Comparison of ENCODE assay signal across 34 mouse cellular contexts in the genomic region with DNA sequence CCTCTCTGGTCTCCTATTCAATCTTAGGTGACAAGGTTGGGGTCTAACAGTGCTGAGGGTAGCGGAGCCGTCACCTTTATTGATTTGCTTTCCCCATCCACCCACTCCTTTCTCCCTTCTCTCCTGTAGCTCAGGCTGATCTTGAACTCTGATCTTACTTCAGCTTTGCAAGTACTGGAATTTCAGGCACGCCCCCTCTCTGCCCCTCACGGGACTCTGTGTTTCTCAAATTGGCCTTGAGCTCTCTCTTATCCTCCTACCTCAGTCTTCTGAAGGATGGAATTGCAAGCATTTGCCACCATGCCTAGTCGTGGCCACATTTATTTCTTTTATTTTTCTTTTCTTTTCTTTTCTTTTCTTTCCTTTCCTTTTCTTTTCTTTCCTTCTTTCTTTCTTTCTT. TPM values are rescaled to one million over a fixed set of nuclear protein-coding genes. Genes with fewer than 3 reads are reported as not detected.
DNase-seq lines count a peak whose midpoint lies in the region; ATAC-seq and TF ChIP-seq lines count a peak whose summit lies in the region.
"Had no signal": no experiment of that assay in that cellular context is flagged by ENCODE, and none has a peak within 500 bp of the region (broad histone marks: within the 10 kb centered on the region; RNA-seq: fewer than 3 reads in every experiment).

No protein-coding gene starts in this region.

- no peaks in the 10 kb centered on the region for H3K36me3 ChIP-seq in spleen, adult 2 months (ENCODE audit: control insufficient read depth, insufficient read depth, low read length)
- H3K36me3 ChIP-seq in liver, embryonic 15.5 days (replicated peaks) = no peaks in the 10 kb centered on the region
- H3K36me3 ChIP-seq: embryonic facial prominence, embryonic 10.5 days; embryonic facial prominence, embryonic 13.5 days; heart, embryonic 12.5 days; heart, embryonic 15.5 days; hindbrain, embryonic 10.5 days; hindbrain, embryonic 13.5 days had no signal

- H3K9me3 ChIP-seq in liver, embryonic 15.5 days (replicated peaks) = no peaks in the 10 kb centered on the region
- H3K9me3 ChIP-seq: embryonic facial prominence, embryonic 10.5 days; embryonic facial prominence, embryonic 13.5 days; forebrain, embryonic 13.5 days; heart, embryonic 15.5 days had no signal

- H3K9ac ChIP-seq in liver, embryonic 15.5 days = no peak overlapping the region
- H3K9ac ChIP-seq: embryonic facial prominence, embryonic 13.5 days; forebrain, embryonic 13.5 days; heart, embryonic 12.5 days; heart, embryonic 15.5 days; hindbrain, embryonic 13.5 days had no signal

- ATAC-seq in liver, embryonic 15.5 days (ENCODE audit: insufficient read depth) = no peak
- no peak for ATAC-seq in megakaryocyte progenitor cell, adult 5-6 weeks (replicated peaks; ENCODE audit: poor library complexity)
- ATAC-seq: forebrain, embryonic 13.5 days; forebrain, embryonic 16.5 days; hindbrain, embryonic 16.5 days had no signal

- peak overlapping the region; percentile 33 for H3K27ac ChIP-seq in spleen, adult 2 months (ENCODE audit: insufficient read depth, low read length)
- H3K27ac ChIP-seq in liver, embryonic 15.5 days (replicated peaks) = peak overlapping the region; percentile 43; the same call in 1 of the 2 replicates
- H3K27ac ChIP-seq: embryonic facial prominence, embryonic 13.5 days; forebrain, embryonic 13.5 days; hindbrain, embryonic 10.5 days; hindbrain, embryonic 13.5 days had no signal

- peaks cover 10% of the 10 kb centered on the region; the same call in 1 of the 2 replicates for H3K4me1 ChIP-seq in spleen, adult 2 months (ENCODE audit: control insufficient read depth, insufficient read depth, insufficient read length)
- H3K4me1 ChIP-seq in liver, embryonic 15.5 days (replicated peaks) = peaks cover 37% of the 10 kb centered on the region
- H3K4me1 ChIP-seq: embryonic facial prominence, embryonic 13.5 days; forebrain, embryonic 13.5 days; heart, embryonic 12.5 days; hindbrain, embryonic 10.5 days; hindbrain, embryonic 13.5 days had no signal

- 0 out of 2 replicates have a peak overlapping the region, but pooled peaks have one; percentile 16 for H3K4me3 ChIP-seq in spleen, adult 2 months (ENCODE audit: extremely low read depth, insufficient read depth, insufficient read length)
- H3K4me3 ChIP-seq in liver, embryonic 15.5 days (replicated peaks) = 0 out of 2 replicates have a peak overlapping the region, but pooled peaks have one; percentile 14
- H3K4me3 ChIP-seq: embryonic facial prominence, embryonic 10.5 days; embryonic facial prominence, embryonic 13.5 days; erythroblast, embryonic 14.5 days; forebrain, embryonic 13.5 days; heart, embryonic 12.5 days; heart, embryonic 15.5 days; hindbrain, embryonic 10.5 days; hindbrain, embryonic 13.5 days had no signal

- WGBS in spleen, adult 2 months = 78% methylated on average over 5 of the region's 5 CpGs
- 70% methylated on average over 5 of the region's 5 CpGs for WGBS in liver, embryonic 15.5 days (ENCODE audit: insufficient replicate concordance)

- H3K4me2 ChIP-seq in liver, embryonic 15.5 days = no peak overlapping the region
- H3K4me2 ChIP-seq: embryonic facial prominence, embryonic 13.5 days; forebrain, embryonic 13.5 days; heart, embryonic 12.5 days; heart, embryonic 15.5 days; hindbrain, embryonic 13.5 days had no signal

- TF ChIP-seq POLR2A in spleen, adult 2 months (IDR thresholded peaks at IDR 0.05; ENCODE audit: low read depth, low read length) = no peak

- H3K27me3 ChIP-seq in spleen, adult 2 months (ENCODE audit: control insufficient read depth, insufficient read depth, low read length) = no peaks in the 10 kb centered on the region
- no peaks in the 10 kb centered on the region for H3K27me3 ChIP-seq in liver, embryonic 15.5 days
- H3K27me3 ChIP-seq: CH12.LX; embryonic facial prominence, embryonic 13.5 days; forebrain, embryonic 13.5 days; heart, embryonic 12.5 days; heart, embryonic 15.5 days; hindbrain, embryonic 13.5 days had no signal

- DNase-seq in heart, adult 11 months = peak; percentile 66
- no peak for DNase-seq in heart, adult 18-20 months
- no peak for DNase-seq in spleen, adult 2 months (ENCODE audit: low read depth in 1 of 2, low spot score in 2 of 2)
- no peak for DNase-seq in spleen, postnatal 4 days (ENCODE audit: low spot score in 2 of 2)
- DNase-seq in B cell, adult 2 months = no peak
- no peak for DNase-seq in natural killer cell, adult 2 months (ENCODE audit: low spot score in 2 of 2)
- DNase-seq: adrenal gland, postnatal 14 days; cerebellum, adult 11-12 months; cerebellum, adult 8-10 months; cerebellum, postnatal 10 days; cerebellum, postnatal 36 days; embryo, embryonic 11 days; gastrocnemius, postnatal 10 days; gastrocnemius, postnatal 36 days had no signal

- TF ChIP-seq CTCF in spleen, adult 2 months (IDR thresholded peaks at IDR 0.05; ENCODE audit: extremely low read depth, insufficient read depth, insufficient read length, insufficient replicate concordance) = no peak

RNA-seq across cellular contexts. Expression of a gene that starts 54.4 kb away (rescaled TPM):
- not detected for total RNA-seq in heart, adult 18-20 months (2021)
- not detected in 2 replicates for polyA plus RNA-seq in spleen, adult 2 months (2012; rRNA removed)
- polyA plus RNA-seq in liver, embryonic 15.5 days (2015; fragmentation: Nextera tagmentation; extraction: Ambion mirVana) = not detected in 2 replicates
- not detected in 2 replicates for total RNA-seq in megakaryocyte progenitor cell, adult 5-6 weeks (2015)
- not detected in 2 replicates for total RNA-seq in megakaryocyte progenitor cell, adult 5-6 weeks (2017)
- total RNA-seq: adrenal gland, adult 2 months; adrenal gland, postnatal 14 days; adrenal gland, postnatal 4 days; CH12.LX; gastrocnemius, adult 18-20 months; gastrocnemius, postnatal 10 days; gastrocnemius, postnatal 36 days; granulocyte monocyte progenitor cell, adult 5-6 weeks; heart, postnatal 10 days; heart, postnatal 36 days had no signal
- polyA plus RNA-seq: adrenal gland, adult 2 months; cortical plate, adult 2 months; embryonic facial prominence, embryonic 10.5 days; embryonic facial prominence, embryonic 13.5 days; erythroblast, embryonic 14.5 days; forebrain, embryonic 13.5 days; forebrain, embryonic 16.5 days; heart, embryonic 12.5 days; heart, embryonic 15.5 days; hindbrain, embryonic 10.5 days; hindbrain, embryonic 13.5 days; hindbrain, embryonic 16.5 days had no signal

RNA-seq across cellular contexts. Expression of a gene that starts 58.2 kb away (rescaled TPM):
- total RNA-seq in heart, adult 18-20 months (2021) = 10 to 100 TPM; 27.1 to 57.1 TPM
- 9.4 and 11.9 TPM in 2 replicates for polyA plus RNA-seq in spleen, adult 2 months (2012; rRNA removed)
- 285 and 299 TPM in 2 replicates for polyA plus RNA-seq in liver, embryonic 15.5 days (2015; fragmentation: Nextera tagmentation; extraction: Ambion mirVana)
- 111 and 138 TPM in 2 replicates for total RNA-seq in megakaryocyte progenitor cell, adult 5-6 weeks (2015)
- 110 and 143 TPM in 2 replicates for total RNA-seq in megakaryocyte progenitor cell, adult 5-6 weeks (2017)
